Mouse (Mus musculus): ENCODE data around the gene Gm48551.

Gene Gm48551

GRCm38 (mm10) chr10:81403511-81403910, 19.2 kb downstream of the Gm48551 start:
- in situ Hi-C loops (cut with MboI, MseI), result no loop called here

DNA sequence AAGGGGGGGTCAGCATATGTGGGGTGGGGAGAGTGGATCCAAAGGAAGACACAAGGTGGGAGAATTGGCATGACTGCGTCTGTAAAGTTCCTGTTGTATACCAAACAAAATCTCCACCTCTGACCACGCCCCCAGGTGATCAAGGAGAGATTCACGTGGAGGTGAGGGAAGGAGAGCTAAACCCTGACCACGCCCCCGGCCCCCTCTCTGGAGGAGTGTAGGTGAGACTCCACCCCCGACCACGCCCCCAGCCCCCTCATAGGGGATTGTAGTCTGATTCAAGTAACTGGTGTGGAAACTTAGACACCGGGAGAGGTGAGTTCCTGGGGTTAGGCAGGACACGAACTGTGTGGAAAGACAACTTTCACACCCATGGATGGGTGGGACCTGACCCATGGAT, 19.8 kb downstream of the Gm48551 start:
- in situ Hi-C loops (cut with MboI, MseI), result no loop called here

- in situ Hi-C loops (cut with MboI, MseI), result no loop called here
Measured at GRCm38 (mm10) chr10:81404720-81405119, 20.5 kb downstream of the Gm48551 start.

DNA sequence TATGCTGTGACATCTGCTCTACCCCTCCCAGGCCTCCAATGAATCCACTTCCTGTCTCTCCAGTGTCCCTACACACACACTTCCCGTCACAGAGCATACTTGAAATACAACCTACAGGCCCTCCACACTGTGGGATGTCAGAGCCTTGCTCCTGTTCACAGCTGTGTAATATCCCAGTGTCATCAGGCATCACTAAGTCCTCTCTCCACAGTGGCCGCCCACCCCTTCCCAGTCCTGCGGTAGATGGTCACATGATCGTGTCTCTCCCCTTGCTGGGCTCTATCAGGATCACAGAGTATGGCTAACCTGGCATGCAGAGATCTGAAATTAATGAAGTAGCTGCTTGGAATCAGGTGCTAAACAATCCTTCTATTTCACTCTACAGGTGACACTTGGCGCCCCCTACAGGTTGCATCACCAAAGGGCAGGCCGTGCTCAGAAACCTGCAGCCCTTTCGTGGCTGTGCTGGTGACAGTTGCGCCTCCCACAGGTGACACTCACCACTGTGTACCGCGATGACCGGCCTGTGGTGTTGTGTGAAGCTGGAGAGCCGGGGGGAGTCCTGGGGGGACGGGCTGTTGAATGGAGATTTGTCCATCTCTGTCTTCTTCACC, 21.4 kb downstream of the Gm48551 start:
- in situ Hi-C loops (cut with MboI, MseI), result no loop called here

DNA sequence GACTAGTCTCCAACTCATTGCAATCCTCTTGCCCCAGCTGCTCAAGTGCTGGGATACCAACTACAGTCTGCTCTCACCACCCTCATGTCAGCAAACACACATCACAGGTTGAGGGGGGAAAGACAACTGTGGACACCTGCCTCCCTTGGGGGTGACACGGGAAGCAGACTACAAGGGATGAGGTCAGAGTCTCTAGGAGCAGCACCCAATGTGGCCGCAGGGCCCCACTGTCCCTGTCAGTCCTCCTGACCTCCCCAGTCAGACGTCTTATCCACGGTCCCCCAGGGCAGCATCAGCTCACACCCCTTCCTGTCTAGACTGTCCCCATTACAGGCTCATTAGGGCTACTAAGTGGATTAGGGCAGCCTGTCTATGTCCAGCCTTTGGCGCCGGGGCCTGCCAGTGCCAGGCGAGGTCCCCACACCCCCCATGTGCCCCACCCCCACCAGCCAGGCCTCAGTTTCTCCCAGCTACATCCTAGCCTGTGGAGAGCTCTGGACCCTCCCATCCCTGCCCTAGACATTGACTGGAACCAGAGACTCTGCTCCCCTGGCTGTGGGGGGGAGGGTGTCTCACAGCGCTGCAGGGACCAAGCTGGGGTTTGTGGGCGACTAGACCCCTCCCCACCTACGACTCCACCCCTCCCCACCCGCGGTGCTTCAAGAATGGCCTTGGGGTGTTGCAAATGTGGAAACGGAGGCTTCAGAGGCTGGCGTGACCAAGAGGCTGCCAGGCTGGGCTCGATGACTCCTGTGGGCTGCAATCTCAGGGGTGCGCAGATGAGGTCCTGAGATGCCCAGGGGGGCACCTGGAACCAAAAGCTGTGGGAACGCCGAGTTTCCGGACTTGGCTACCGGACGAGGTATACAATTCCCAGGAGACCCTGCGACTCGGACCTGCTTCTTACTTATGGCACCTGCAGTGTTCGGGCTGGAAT, 22.5 kb downstream of the Gm48551 start:
- in situ Hi-C loops (cut with MboI, MseI), result no loop called here

DNA sequence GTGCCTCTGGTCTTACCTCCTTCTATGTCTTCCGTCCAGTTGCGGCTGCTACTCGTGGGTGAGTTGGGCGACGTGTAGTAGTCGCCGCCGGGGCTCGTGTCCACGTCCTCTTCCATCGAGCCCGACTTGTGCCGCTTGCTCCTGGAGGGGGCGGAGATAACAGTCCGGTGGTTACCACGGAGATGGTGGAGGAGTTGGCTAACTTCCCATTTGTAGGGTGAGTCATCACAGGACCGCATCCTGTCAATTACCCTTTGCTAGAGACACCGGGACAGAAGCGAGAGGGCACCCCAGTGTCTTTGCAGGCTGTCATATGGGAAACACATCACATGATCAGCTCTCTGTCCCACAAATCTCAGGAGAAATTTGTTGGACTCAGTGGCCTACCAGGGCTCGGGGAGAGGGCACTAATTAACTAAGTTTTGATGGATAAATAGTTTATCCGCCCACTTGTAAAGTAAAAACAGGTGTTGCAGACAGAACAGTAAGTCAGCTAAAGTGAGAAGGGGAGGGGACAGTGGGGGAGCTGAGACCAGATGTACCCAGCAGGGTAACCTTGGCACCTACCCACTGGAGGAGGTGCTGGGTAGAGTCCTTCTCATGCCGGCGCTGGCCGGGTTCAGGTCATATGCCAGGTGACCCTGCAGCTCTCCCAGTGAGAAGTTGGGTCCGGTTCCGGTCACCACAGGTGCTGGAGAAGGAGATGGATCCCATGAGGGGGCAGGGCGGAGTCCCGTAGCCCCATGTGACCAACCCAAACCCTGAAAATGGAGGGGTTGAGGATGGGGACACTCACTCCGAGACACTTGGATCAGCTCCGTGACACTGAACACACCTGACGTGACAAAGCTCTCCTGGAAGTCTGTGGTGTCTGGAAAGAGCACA, 23.5 kb downstream of the Gm48551 start:
- in situ Hi-C loops (cut with MboI, MseI), result no loop called here

DNA sequence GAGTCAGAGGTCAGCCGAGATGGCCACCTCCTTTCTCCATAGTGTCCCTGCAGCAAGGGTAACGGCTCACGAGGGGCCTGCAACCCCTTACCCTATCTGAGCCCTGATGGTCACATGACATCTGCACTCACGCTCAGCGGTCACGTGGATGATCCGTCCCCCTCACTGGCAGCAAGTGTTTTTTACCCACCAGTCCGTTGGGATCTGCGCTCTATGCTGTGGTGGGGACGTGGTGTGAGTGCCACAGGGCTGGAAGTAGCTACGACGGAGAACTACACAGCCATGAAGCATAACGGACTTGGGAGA, 24.1 kb downstream of the Gm48551 start:
- in situ Hi-C loops (cut with MboI, MseI), result no loop called here

DNA sequence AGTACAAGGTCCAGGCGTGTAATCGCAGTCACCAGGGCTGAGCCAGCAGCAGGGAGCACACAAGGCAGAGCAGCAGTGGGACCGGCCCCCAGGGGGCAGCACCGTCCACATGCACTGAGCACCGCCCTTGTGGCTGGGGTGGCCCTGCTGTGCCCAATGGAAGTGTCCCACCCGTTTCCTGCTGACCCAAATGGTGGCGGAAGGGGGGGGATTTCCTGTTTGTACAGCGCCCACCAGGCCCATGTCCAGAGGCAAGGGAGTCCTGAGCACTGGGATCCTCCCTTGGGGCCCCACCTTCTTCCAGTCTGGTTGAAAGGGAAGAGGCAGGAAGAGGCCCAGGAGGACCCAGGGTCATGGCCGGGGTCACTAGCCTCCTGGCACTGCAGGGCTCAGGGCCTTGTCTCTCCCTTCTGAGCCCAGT, 24.6 kb downstream of the Gm48551 start:
- in situ Hi-C loops (cut with MboI, MseI), result no loop called here

GRCm38 (mm10) chr10:81409330-81409729, 25.1 kb downstream of the Gm48551 start:
- in situ Hi-C loops (cut with MboI, MseI), result no loop called here

DNA sequence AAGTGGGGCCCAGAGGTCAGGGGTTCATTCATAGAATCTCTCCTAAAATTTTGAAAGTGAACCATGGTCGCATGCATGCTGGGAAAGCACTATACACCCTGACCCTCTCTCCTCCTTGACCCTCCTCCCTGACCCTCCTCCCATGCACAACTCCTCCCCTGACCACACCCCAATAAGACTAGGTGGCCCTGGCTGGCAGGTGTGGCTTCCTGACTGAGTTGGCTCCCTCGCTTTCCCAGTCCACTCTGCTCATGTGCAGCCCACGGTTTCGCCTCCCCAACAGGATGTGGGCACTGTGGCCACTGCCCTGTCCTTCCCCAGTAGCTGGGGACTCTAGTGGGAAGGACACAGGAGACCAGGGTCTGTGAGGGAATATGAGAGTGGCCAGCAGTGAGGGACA, 26.1 kb downstream of the Gm48551 start:
- in situ Hi-C loops (cut with MboI, MseI), result no loop called here

- in situ Hi-C loops (cut with MboI, MseI), result no loop called here
Measured at GRCm38 (mm10) chr10:81410981-81411380, 26.7 kb downstream of the Gm48551 start.

DNA sequence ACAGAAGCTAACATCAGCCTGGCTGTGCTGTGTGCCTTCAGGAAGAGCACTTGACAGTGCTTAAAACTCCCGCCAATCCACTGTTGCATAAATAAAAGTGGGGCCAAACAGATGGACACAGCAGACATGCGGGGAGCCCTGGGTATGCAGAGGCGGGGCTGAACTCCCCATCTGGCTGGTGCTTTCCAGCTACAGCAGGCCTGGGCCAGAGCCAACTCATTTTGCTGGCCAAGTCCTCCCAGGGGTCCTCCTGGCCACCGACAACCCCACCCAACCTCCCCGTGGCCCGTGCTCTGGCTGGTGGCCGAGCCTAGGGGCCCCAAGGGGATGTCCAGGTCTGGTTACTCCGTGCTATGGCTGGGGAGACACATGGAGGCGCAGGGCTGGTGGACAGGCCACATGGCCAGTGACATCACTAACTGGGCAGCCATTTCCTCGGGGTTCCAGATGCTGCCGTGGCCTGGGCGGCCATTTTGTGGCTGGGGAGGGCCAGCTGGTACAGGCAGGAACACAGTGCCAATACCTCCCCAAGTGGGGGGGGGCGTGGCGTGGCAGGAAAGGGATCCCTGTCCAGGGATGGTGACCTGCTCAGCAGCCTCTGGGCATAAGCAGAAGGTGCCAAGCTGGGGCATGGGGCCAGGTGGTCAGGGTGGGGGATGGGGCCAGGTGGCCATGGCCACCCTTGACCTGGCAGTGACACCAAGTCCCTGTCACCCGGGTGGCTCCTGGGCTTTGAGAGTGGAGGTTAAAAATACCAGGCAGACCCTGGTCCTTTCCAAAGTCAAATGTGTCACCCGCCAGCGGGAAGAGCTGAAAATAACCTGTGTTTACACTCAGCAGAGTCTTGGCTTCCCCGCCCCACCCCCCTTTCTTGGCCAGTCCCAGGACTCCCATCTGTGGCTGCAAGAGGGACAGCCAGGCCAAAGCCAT, 27.5 kb downstream of the Gm48551 start:
- in situ Hi-C loops (cut with MboI, MseI), result no loop called here

- in situ Hi-C loops (cut with MboI, MseI), result no loop called here
Measured at GRCm38 (mm10) chr10:81412586-81413309, 28.5 kb downstream of the Gm48551 start.

DNA sequence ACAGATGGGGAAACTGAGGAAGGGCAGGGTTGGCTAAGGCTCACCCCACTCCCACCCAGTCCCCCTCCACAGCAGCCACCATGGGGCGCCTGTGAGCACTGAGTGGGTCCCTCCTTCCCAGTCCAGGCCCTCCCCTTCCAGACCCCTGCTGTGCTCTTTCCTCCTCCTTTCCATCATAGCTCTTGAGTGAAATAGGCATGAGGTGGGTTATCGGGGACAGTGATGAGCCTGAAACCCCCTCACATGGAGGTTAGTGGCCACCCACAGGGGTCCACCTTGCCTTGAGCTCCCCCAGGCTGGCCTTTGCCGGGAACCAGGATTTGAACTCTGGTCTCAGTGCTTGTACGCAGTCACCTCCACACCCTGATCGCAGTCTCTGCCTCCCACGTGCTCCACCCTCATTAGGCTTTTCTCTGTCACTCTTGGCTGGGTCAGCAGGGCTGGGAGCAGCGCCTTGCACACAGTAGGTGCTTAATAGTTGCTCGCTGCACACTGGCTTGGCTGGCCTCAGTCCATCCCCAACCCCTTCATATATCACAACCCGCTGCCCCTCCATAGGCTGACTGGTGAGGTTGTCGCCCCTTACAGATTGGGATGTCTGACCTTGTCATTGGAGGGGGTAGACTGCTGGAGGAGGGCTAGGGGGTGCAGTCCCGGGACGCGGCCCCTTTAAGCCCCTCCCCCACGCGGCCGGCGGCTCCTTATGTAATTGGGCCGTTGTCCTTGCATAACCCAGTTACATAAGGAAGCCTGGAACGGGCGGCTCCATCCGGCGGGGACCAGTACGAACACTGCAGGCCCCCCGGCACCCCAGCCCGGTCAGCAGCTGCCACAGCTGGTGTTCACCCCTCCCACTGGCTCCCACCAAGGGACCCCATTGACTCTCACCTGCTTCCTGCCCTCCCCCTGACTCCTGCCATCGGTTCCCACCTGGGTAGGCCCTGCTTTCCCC, 29.3 kb downstream of the Gm48551 start:
- in situ Hi-C loops (cut with MboI, MseI), result no loop called here

- in situ Hi-C loops (cut with MboI, MseI), result no loop called here
Measured at GRCm38 (mm10) chr10:81414682-81415081, 30.4 kb downstream of the Gm48551 start.

DNA sequence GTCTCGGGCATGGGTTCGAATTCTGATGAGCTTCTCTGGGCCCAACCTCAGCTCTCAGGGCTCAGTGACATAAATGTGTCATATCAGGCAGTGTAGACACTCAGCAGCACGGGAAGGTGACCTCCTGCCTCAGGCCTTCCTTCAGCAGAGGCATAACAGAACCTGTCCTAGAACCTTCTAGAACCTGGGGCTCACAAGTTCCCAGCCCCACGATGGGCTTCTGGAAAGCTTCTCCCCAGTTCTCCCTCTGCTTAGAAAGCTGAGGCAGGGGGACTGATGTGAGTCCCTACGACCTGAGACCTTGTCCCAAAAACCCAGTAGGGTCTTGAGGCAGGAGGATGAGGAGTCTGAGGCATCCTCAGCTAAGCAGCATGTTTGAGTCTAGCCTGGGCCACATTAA, 30.9 kb downstream of the Gm48551 start:
- in situ Hi-C loops (cut with MboI, MseI), result no loop called here

- in situ Hi-C loops (cut with MboI, MseI), result no loop called here
Measured at GRCm38 (mm10) chr10:81415549-81416310, 31.5 kb downstream of the Gm48551 start.

DNA sequence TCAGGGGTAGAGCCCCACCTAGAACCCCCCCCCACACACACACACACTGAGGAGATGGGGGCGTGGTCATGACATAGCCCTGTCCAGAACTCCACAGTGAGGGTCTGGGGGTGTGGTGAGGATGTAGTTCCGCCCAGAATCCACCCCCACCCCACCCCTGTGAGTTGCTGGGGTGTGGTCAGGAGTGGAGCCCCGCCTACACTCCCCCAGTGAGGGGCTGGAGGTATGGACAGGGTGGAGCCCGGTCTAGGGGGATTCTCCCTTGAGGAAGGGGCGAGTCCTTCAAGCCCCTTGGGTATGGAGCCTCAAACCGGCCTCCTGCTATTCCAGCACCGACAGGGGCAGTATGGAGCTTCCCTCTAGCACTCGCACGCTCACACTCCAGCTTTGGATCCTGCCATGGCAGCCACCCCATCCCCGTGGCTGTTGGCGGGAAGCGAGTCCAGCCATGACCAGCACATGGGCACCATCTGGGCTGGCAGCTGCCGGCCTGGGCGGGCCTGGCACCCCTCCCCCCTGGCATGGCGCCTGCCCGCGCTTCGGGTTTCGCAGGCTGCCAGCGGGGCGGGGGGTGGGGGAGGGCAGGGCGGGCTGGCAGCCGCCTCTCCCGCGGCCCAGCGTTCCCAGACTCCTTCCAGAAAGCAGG, 32.4 kb downstream of the Gm48551 start:
- in situ Hi-C loops (cut with MboI, MseI), result no loop called here
